Mouse (Mus musculus) hindbrain, embryonic 10.5 days (tissue): ENCODE measurements around the gene Hes2. TPM values are rescaled to one million over a fixed set of nuclear protein-coding genes. Genes with fewer than 3 reads are reported as not detected.
A peak's percentile ranks its signal among the peaks of the same experiment; 100 is the strongest.

Experiments
- DNase-seq: peaks from one replicate; pipeline ENCODE4 v3.0.0-alpha.2; 2017; ENCODE audit warnings: low spot score
- H3K27ac ChIP-seq: fragments of 300-500 bp; sonication (generic); 2 replicates; pipeline ENCODE4 v1.5.1; 2016; ENCODE audit warnings: mild to moderate bottlenecking, moderate library complexity
- H3K27me3 ChIP-seq: fragments of 300-500 bp; sonication (generic); 2 replicates; pipeline ENCODE4 v1.6.1; 2016; ENCODE audit warnings: mild to moderate bottlenecking; ENCODE audit not compliant: poor library complexity, insufficient read depth, severe bottlenecking
- H3K36me3 ChIP-seq: fragments of 300-500 bp; sonication (generic); 2 replicates; pipeline ENCODE4 v1.6.1; 2016; ENCODE audit warnings: mild to moderate bottlenecking, moderate library complexity
- H3K4me1 ChIP-seq: fragments of 300-500 bp; sonication (generic); replicated peaks from 2 replicates; pipeline ENCODE4 v1.6.1; 2016; ENCODE audit warnings: mild to moderate bottlenecking
- H3K4me3 ChIP-seq: fragments of 300-500 bp; sonication (generic); 2 replicates; pipeline ENCODE4 v1.5.1; 2016; ENCODE audit warnings: mild to moderate bottlenecking, moderate library complexity
- H3K9me3 ChIP-seq: fragments of 300-500 bp; sonication (generic); 2 replicates; pipeline ENCODE4 v1.6.1; 2016; ENCODE audit warnings: mild to moderate bottlenecking, moderate library complexity
- WGBS: fragments of 180-500 bp; shearing (Covaris S2); methylation state at CpG from one replicate; pipeline ENCODE4 v1.1.7; 2016; 5-methylcytosine and 5-hydroxymethylcytosine counted together
- polyA plus RNA-seq: library from polyadenylated mRNA; unstranded; fragments of >200 nt; fragmentation: Nextera tagmentation; extraction: Ambion mirVana; gene quantifications from 2 replicates; pipeline ENCODE4 v1.2.1, GENCODE M21; 2016

The Hes2 gene
- polyA plus RNA-seq, 1 experiment from 2014 or later = 4.7 TPM

- H3K27me3 ChIP-seq = peaks cover 100% of the 10 kb centered on the region
- H3K27ac ChIP-seq = no peak overlapping the region
- H3K4me1 ChIP-seq = peaks cover 65% of the 10 kb centered on the region
- no peaks in the 10 kb centered on the region for H3K9me3 ChIP-seq
- no peak for DNase-seq
- WGBS = 5% methylated on average over 56 of the region's 56 CpGs
- peak overlapping the region; percentile 40 for H3K4me3 ChIP-seq
- H3K36me3 ChIP-seq = no peaks in the 10 kb centered on the region
Observed at GRCm38 (mm10) chr4:152125161-152126025, 33.3 kb upstream of the Hes2 start.

- WGBS = 4% methylated on average over 65 of the region's 65 CpGs
- Histone ChIP-seq H3K4me1 (peaks cover 65% of the 10 kb centered on the region), H3K36me3 (no peaks in the 10 kb centered on the region), H3K27ac (no peak overlapping the region), H3K4me3 (peak overlapping the region; percentile 40), H3K9me3 (no peaks in the 10 kb centered on the region), H3K27me3 (peaks cover 100% of the 10 kb centered on the region)
- peak; percentile 59 for DNase-seq
Observed at GRCm38 (mm10) chr4:152126026-152126920, 32.4 kb upstream of the Hes2 start.

GRCm38 (mm10) chr4:152127884-152128283 lies 30.8 kb upstream of the Hes2 start:
- DNase-seq = no peak
- Histone ChIP-seq H3K4me3 (no peak overlapping the region), H3K27ac (no peak overlapping the region), H3K4me1 (peaks cover 78% of the 10 kb centered on the region), H3K27me3 (peaks cover 100% of the 10 kb centered on the region), H3K9me3 (no peaks in the 10 kb centered on the region), H3K36me3 (no peaks in the 10 kb centered on the region)
- 79% methylated on average over 11 of the region's 11 CpGs for WGBS

- Histone ChIP-seq H3K4me1 (peaks cover 81% of the 10 kb centered on the region), H3K9me3 (no peaks in the 10 kb centered on the region), H3K4me3 (0 out of 2 replicates have a peak overlapping the region, but pooled peaks have one; percentile 23), H3K27ac (no peak overlapping the region), H3K27me3 (peaks cover 100% of the 10 kb centered on the region), H3K36me3 (no peaks in the 10 kb centered on the region)
- 48% methylated on average over 5 of the region's 5 CpGs for WGBS
- no peak for DNase-seq
Observed at GRCm38 (mm10) chr4:152128784-152129183, 29.9 kb upstream of the Hes2 start.

- peaks cover 100% of the 10 kb centered on the region for H3K27me3 ChIP-seq
- WGBS = 16% methylated on average over 13 of the region's 13 CpGs
- no peak overlapping the region for H3K27ac ChIP-seq
- no peaks in the 10 kb centered on the region for H3K36me3 ChIP-seq
- 0 out of 2 replicates have a peak overlapping the region, but pooled peaks have one; percentile 23 for H3K4me3 ChIP-seq
- H3K4me1 ChIP-seq = peaks cover 81% of the 10 kb centered on the region
- H3K9me3 ChIP-seq = no peaks in the 10 kb centered on the region
- no peak for DNase-seq
Observed at GRCm38 (mm10) chr4:152129395-152129930, 29.2 kb upstream of the Hes2 start.

GRCm38 (mm10) chr4:152130771-152131653 lies 27.7 kb upstream of the Hes2 start:
- peak overlapping the region; percentile 50 for H3K4me3 ChIP-seq
- peak overlapping the region; percentile 77 for H3K27ac ChIP-seq
- no peaks in the 10 kb centered on the region for H3K36me3 ChIP-seq
- H3K27me3 ChIP-seq = peaks cover 99% of the 10 kb centered on the region
- peak; percentile 72 for DNase-seq
- H3K4me1 ChIP-seq = peaks cover 67% of the 10 kb centered on the region
- under 1% methylated on average over 81 of the region's 85 CpGs for WGBS
- no peaks in the 10 kb centered on the region for H3K9me3 ChIP-seq

GRCm38 (mm10) chr4:152131809-152132771 lies 26.6 kb upstream of the Hes2 start:
- Histone ChIP-seq H3K36me3 (no peaks in the 10 kb centered on the region), H3K27ac (peak overlapping the region; percentile 77; the same call in 1 of the 2 replicates), H3K4me3 (peak overlapping the region; percentile 50), H3K27me3 (peaks cover 99% of the 10 kb centered on the region), H3K9me3 (no peaks in the 10 kb centered on the region), H3K4me1 (peaks cover 59% of the 10 kb centered on the region)
- DNase-seq = peak; percentile 45
- 3% methylated on average over 50 of the region's 50 CpGs for WGBS

GRCm38 (mm10) chr4:152132772-152133169 lies 25.9 kb upstream of the Hes2 start:
- no peaks in the 10 kb centered on the region for H3K9me3 ChIP-seq
- no peak for DNase-seq
- H3K4me3 ChIP-seq = no peak overlapping the region
- 22% methylated on average over 10 of the region's 10 CpGs for WGBS
- H3K4me1 ChIP-seq = peaks cover 57% of the 10 kb centered on the region
- no peak overlapping the region for H3K27ac ChIP-seq
- peaks cover 99% of the 10 kb centered on the region for H3K27me3 ChIP-seq
- no peaks in the 10 kb centered on the region for H3K36me3 ChIP-seq

GRCm38 (mm10) chr4:152133213-152133612 lies 25.5 kb upstream of the Hes2 start:
- H3K36me3 ChIP-seq = no peaks in the 10 kb centered on the region
- no peak overlapping the region for H3K27ac ChIP-seq
- H3K9me3 ChIP-seq = no peaks in the 10 kb centered on the region
- WGBS = 48% methylated on average over 5 of the region's 5 CpGs
- H3K4me1 ChIP-seq = peaks cover 55% of the 10 kb centered on the region
- no peak for DNase-seq
- peaks cover 99% of the 10 kb centered on the region for H3K27me3 ChIP-seq
- no peak overlapping the region for H3K4me3 ChIP-seq

GRCm38 (mm10) chr4:152134507-152134906 lies 24.2 kb upstream of the Hes2 start:
- DNase-seq = peak; percentile 51

GRCm38 (mm10) chr4:152135363-152135762 lies 23.3 kb upstream of the Hes2 start:
- 76% methylated on average over 12 of the region's 12 CpGs for WGBS
- H3K36me3 ChIP-seq = no peaks in the 10 kb centered on the region

More at GRCm38 (mm10) chr4:152134507-152134906, 24.2 kb upstream of the Hes2 start:
- Histone ChIP-seq H3K9me3 (no peaks in the 10 kb centered on the region), H3K4me1 (peaks cover 52% of the 10 kb centered on the region), H3K36me3 (no peaks in the 10 kb centered on the region), H3K27ac (no peak overlapping the region), H3K27me3 (peaks cover 95% of the 10 kb centered on the region), H3K4me3 (no peak overlapping the region)

More at GRCm38 (mm10) chr4:152135363-152135762, 23.3 kb upstream of the Hes2 start:
- H3K4me1 ChIP-seq = peaks cover 43% of the 10 kb centered on the region
- no peak overlapping the region for H3K27ac ChIP-seq
- H3K9me3 ChIP-seq = no peaks in the 10 kb centered on the region
- H3K27me3 ChIP-seq = peaks cover 93% of the 10 kb centered on the region
- DNase-seq = no peak
- H3K4me3 ChIP-seq = no peak overlapping the region
